Mouse (Mus musculus): Measurements from ENCODE around the gene Nemf. TPM values are rescaled to one million over a fixed set of nuclear protein-coding genes. Genes with fewer than 3 reads are reported as not detected.
A peak's percentile ranks its signal among the peaks of the same experiment; 100 is the strongest.
"Not testable (repeated sequence)": the region's sequence is repeated elsewhere in the genome, so short reads cannot be mapped to it uniquely, and the experiment has no call there.

The Nemf gene
- polyA plus RNA-seq, 1 experiment: 9.2 TPM

DNA sequence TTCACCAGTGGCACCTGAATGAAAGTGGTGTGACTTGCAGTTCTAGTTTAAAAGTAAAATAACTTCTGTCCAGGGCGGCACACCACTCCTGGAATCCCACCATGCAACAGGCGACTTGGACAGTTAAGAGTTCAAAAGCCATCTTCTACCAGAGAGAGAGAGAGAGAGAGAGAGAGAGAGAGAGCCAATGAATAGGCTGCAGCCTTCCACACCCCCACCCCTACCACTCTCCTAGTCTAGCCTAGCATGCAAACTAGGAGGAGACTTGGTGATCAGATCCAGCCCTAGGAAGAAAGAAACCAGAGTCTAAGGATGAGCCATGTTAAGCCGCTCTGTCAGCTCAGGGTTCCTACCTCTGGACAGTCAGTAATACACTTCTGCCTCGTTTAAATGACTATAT, 5.4 kb upstream of the Nemf start:
- Histone ChIP-seq H3K27me3 (ENCODE audit: control insufficient read depth, insufficient read depth, low read length) (no peaks in the 10 kb centered on the region), H3K27ac (ENCODE audit: control insufficient read depth, insufficient read depth, low read depth, low read length) (no peak overlapping the region), H3K36me3 (ENCODE audit: control insufficient read depth, insufficient read depth, low read length) (no peaks in the 10 kb centered on the region), H3K4me1 (ENCODE audit: control insufficient read depth, insufficient read depth, low read length) (peaks cover 6% of the 10 kb centered on the region), H3K4me3 (ENCODE audit: control insufficient read depth, low read depth, low read length) (peak overlapping the region; percentile 55)
- TF ChIP-seq CTCF (IDR thresholded peaks at IDR 0.05; ENCODE audit: control insufficient read depth, insufficient read depth, insufficient replicate concordance, low read depth, low read length): no peak
- no peak for TF ChIP-seq POLR2A (IDR thresholded peaks at IDR 0.05; ENCODE audit: control insufficient read depth, low read depth, low read length)

DNA sequence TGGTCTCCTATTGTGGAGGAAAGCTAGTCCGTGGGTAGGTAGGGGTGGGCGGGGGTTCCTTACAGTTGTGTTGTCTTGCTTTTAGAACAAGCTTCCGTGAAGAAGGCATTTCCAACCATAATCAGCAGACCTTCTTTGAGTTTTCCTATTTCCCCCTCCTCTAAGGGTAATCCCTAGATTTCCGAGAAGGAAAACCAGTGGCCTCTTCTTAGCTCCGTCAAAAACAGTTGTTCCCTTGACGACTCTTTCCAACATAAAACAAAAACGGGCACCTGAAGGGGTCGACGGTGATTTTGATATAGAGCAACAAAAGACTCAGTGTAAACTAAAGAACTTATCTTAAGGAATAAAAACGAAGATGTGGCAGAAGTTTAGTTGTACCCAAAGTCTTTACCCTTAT, 5.0 kb upstream of the Nemf start:
- H3K4me1 ChIP-seq (ENCODE audit: control insufficient read depth, insufficient read depth, low read length): peaks cover 6% of the 10 kb centered on the region

DNA sequence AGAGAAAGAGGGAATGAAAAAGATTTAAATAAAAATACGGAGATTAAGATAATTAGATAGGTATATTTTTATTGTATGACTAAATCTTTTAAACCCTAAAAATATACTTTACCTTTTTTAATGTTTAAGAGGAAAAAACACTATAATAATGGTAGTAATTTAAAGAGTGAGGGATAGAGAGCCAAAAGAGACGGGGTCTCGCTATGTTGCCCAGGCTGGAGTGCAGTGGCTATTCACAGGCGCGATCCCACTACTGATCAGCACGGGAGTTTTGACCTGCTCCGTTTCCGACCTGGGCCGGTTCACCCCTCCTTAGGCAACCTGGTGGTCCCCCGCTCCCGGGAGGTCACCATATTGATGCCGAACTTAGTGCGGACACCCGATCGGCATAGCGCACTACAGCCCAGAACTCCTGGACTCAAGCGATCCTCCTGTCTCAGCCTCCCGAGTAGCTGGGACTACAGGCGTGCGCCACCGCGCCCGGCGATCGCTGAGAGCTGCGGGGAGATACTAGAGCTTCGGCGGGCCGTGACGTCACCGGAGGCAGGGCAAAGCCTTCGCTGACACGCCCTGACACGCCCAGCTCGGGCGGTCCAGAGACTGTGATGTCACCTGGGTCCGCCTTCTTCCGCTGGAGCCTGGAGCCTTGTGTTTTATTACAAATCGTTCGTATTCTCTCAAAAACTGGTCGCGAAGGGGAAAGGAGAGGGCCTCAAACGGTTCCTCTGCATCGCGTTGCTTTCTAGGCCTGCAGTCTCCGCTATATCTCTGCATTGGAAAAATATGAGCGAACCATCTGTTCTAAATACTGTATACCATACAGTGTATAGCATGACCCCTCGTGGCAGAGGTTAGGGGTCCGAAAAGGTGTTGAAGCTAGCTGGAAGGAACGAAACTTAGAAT, 4.3 kb upstream of the Nemf start:
- H3K27me3 ChIP-seq (ENCODE audit: control insufficient read depth, insufficient read depth, low read length); H3K36me3 ChIP-seq (ENCODE audit: control insufficient read depth, insufficient read depth, low read length); H3K4me1 ChIP-seq (ENCODE audit: control insufficient read depth, insufficient read depth, low read length): not testable (repeated sequence)
- TF ChIP-seq POLR2A (IDR thresholded peaks at IDR 0.05; ENCODE audit: control insufficient read depth, low read depth, low read length): peak; percentile 62; the same call in 1 of the 2 replicates
- Histone ChIP-seq H3K27ac (ENCODE audit: control insufficient read depth, insufficient read depth, low read depth, low read length) (peak overlapping the region; percentile 83), H3K4me3 (ENCODE audit: control insufficient read depth, low read depth, low read length) (peak overlapping the region; percentile 92)

More for the DNA sequence above, 5.0 kb upstream of the Nemf start:
- Histone ChIP-seq H3K27me3 (ENCODE audit: control insufficient read depth, insufficient read depth, low read length) (no peaks in the 10 kb centered on the region), H3K4me3 (ENCODE audit: control insufficient read depth, low read depth, low read length) (peak overlapping the region; percentile 92), H3K36me3 (ENCODE audit: control insufficient read depth, insufficient read depth, low read length) (no peaks in the 10 kb centered on the region), H3K27ac (ENCODE audit: control insufficient read depth, insufficient read depth, low read depth, low read length) (peak overlapping the region; percentile 83)
- TF ChIP-seq POLR2A (IDR thresholded peaks at IDR 0.05; ENCODE audit: control insufficient read depth, low read depth, low read length): no peak
- TF ChIP-seq CTCF (IDR thresholded peaks at IDR 0.05; ENCODE audit: control insufficient read depth, insufficient read depth, insufficient replicate concordance, low read depth, low read length): no peak

DNA sequence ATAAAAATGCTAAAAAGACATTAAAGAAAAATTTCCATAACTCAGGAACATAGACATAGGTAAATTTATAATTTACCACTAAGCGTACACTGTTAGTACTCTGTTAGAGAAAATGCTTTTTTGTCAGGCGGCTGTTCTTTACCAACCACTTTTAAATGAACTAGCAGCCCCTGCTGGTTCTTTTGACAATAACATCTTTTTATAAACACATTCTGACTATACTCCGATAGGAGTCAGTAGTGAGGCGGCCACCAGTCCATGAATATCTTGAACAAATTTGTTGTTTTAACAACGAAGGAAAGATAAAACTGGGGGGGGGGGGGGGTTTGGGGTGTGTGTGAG, 3.7 kb upstream of the Nemf start:
- Histone ChIP-seq H3K4me3 (ENCODE audit: control insufficient read depth, low read depth, low read length) (no peak overlapping the region), H3K27me3 (ENCODE audit: control insufficient read depth, insufficient read depth, low read length) (no peaks in the 10 kb centered on the region), H3K4me1 (ENCODE audit: control insufficient read depth, insufficient read depth, low read length) (peaks cover 4% of the 10 kb centered on the region), H3K36me3 (ENCODE audit: control insufficient read depth, insufficient read depth, low read length) (no peaks in the 10 kb centered on the region), H3K27ac (ENCODE audit: control insufficient read depth, insufficient read depth, low read depth, low read length) (no peak overlapping the region)
- TF ChIP-seq CTCF (IDR thresholded peaks at IDR 0.05; ENCODE audit: control insufficient read depth, insufficient read depth, insufficient replicate concordance, low read depth, low read length): no peak
- TF ChIP-seq POLR2A (IDR thresholded peaks at IDR 0.05; ENCODE audit: control insufficient read depth, low read depth, low read length): no peak

DNA sequence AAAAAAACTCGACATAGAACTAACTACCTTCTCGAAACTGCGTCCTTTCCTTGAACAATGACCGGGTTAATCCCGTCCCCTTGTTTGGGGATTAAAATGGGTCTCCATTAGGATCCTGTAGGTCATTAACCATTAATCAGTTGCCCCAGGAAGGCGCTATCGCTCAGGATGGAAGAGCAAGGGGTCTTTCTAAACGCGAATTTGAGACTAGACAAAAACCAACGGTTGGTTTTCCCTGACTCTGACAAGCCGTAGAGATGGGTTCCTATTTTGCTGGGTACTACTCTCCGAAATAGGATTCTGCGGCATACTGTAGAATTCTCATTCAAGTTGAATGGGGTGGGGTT, 308 bp upstream of the Nemf start:
- Histone ChIP-seq H3K27ac (ENCODE audit: control insufficient read depth, insufficient read depth, low read depth, low read length) (peak overlapping the region; percentile 93), H3K4me3 (ENCODE audit: control insufficient read depth, low read depth, low read length) (peak overlapping the region; percentile 99), H3K36me3 (ENCODE audit: control insufficient read depth, insufficient read depth, low read length) (no peaks in the 10 kb centered on the region; the same call in 1 of the 2 replicates), H3K27me3 (ENCODE audit: control insufficient read depth, insufficient read depth, low read length) (no peaks in the 10 kb centered on the region), H3K4me1 (ENCODE audit: control insufficient read depth, insufficient read depth, low read length) (peaks cover under 1% of the 10 kb centered on the region; the same call in 1 of the 2 replicates)
- TF ChIP-seq CTCF (IDR thresholded peaks at IDR 0.05; ENCODE audit: control insufficient read depth, insufficient read depth, insufficient replicate concordance, low read depth, low read length): no peak

DNA sequence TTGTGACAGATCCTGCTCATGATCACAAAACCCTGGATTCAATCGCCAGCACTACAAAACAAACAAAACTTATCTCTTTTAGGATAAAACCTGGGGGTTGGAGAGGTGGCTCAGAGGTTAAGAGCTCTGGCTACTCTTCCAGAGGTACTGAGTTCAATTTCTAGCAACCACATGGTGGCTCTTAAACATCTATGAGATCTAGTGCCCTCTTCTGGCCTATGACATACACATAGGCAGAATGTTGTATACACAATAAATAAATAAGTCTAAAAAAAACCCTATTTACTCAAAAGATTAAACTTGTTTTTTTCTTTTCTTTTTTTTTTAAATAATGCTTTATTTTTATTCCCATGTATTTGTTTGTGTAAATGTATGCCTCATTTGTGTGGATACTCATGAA, 5.3 kb downstream of the Nemf start:
- Histone ChIP-seq H3K36me3 (ENCODE audit: control insufficient read depth, insufficient read depth, low read length) (peaks cover 2% of the 10 kb centered on the region), H3K4me3 (ENCODE audit: control insufficient read depth, low read depth, low read length) (no peak overlapping the region), H3K4me1 (ENCODE audit: control insufficient read depth, insufficient read depth, low read length) (no peaks in the 10 kb centered on the region), H3K27ac (ENCODE audit: control insufficient read depth, insufficient read depth, low read depth, low read length) (no peak overlapping the region), H3K27me3 (ENCODE audit: control insufficient read depth, insufficient read depth, low read length) (no peaks in the 10 kb centered on the region)
- TF ChIP-seq CTCF (IDR thresholded peaks at IDR 0.05; ENCODE audit: control insufficient read depth, insufficient read depth, insufficient replicate concordance, low read depth, low read length) (no peak), POLR2A (IDR thresholded peaks at IDR 0.05; ENCODE audit: control insufficient read depth, low read depth, low read length) (no peak)

DNA sequence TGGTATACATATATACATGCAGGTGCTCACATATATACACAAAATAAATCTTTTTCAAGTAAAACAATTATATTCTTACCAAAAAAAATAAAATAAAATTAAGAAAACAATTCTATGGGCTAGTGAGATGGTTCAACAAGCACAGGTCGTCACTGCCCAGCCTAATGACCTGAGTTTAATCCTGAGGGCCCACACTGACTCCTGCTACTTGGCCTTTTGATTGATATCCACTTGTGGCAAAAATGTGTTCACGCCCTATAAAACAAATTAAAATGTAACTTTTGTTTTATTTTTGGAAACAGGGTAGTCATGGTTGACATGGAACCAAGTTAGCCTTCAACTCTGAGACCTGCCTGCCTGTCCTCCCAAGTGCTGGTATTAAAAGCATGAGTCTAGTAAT, 7.0 kb downstream of the Nemf start:
- H3K36me3 ChIP-seq (ENCODE audit: control insufficient read depth, insufficient read depth, low read length): peaks cover 4% of the 10 kb centered on the region
- H3K4me1 ChIP-seq (ENCODE audit: control insufficient read depth, insufficient read depth, low read length): no peaks in the 10 kb centered on the region
- no peak overlapping the region for H3K27ac ChIP-seq (ENCODE audit: control insufficient read depth, insufficient read depth, low read depth, low read length)
- H3K27me3 ChIP-seq (ENCODE audit: control insufficient read depth, insufficient read depth, low read length): no peaks in the 10 kb centered on the region
- no peak overlapping the region for H3K4me3 ChIP-seq (ENCODE audit: control insufficient read depth, low read depth, low read length)
- no peak for TF ChIP-seq POLR2A (IDR thresholded peaks at IDR 0.05; ENCODE audit: control insufficient read depth, low read depth, low read length)
- TF ChIP-seq CTCF (IDR thresholded peaks at IDR 0.05; ENCODE audit: control insufficient read depth, insufficient read depth, insufficient replicate concordance, low read depth, low read length): no peak
